Mouse (Mus musculus) G1E (cell line): ENCODE results near the gene Eno2.

Experiments
- CTCF ChIP-seq: IDR thresholded peaks from 2 replicates; pipeline ENCODE4 v1.5.1; 2012; ENCODE audit warnings: low read depth, low read length, inconsistent platforms, mixed read lengths
- GATA1 ChIP-seq: IDR thresholded peaks from 2 replicates; pipeline ENCODE4 v1.6.1; 2012; ENCODE audit warnings: borderline replicate concordance, low read length, inconsistent platforms, mixed read lengths
- GATA2 ChIP-seq: IDR thresholded peaks from 2 replicates; pipeline ENCODE4 v1.6.1; 2012; ENCODE audit warnings: low read depth, low read length, inconsistent platforms, borderline replicate concordance
- POLR2AphosphoS5 ChIP-seq: IDR thresholded peaks from 2 replicates; pipeline ENCODE4 v1.6.1; 2012; ENCODE audit warnings: low read depth, low read length, inconsistent platforms; ENCODE audit not compliant: insufficient replicate concordance
- TAL1 ChIP-seq: conservative IDR thresholded peaks from 2 replicates; pipeline ENCODE4 v1.6.1; 2012; ENCODE audit warnings: low read depth, low read length, inconsistent platforms, mixed read lengths

DNA sequence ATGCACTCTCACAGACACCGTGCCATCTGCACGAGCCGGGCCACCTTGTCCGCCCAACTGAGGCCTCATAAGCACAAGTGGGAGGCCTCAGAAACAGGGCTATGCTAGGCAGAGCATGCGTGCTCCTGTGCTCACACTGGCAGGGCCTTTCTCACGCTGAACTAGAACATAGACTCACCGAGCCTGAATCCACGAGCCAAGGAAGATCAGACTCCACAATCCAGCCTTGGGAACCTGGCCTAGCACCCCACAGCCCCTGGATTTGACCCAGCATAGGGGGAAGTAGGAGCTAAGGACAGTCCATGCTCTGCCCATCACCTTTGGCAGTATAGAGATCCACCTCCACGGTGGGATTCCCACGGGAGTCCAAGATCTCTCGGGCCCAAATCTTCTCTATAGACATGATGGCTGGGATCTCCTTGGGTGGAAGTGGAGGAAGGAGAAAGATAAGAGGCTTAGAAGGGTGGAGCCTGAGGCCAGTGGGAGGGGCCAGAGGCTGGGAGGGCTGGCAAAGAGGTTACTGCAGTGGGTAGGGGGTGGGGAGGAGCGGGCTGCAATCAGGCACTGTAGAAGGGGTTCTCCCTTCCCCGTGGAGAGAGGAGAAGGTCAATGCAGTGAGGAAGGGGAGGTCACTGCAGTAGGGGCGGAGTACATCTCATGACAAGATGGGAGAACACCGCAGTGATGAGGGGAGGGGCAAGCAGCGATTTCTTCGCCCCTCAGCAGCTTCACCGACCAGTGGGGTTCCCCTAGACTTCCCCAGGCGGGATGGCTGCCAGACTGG lies 1.4 kb downstream of the Eno2 start:
- no peak for TF ChIP-seq CTCF
- no peak for TF ChIP-seq TAL1
- no peak for TF ChIP-seq GATA1
- no peak for TF ChIP-seq POLR2AphosphoS5
- TF ChIP-seq GATA2, result no peak
